Mouse (Mus musculus): ENCODE data around the gene Pagr1a.

Gene Pagr1a

DNA sequence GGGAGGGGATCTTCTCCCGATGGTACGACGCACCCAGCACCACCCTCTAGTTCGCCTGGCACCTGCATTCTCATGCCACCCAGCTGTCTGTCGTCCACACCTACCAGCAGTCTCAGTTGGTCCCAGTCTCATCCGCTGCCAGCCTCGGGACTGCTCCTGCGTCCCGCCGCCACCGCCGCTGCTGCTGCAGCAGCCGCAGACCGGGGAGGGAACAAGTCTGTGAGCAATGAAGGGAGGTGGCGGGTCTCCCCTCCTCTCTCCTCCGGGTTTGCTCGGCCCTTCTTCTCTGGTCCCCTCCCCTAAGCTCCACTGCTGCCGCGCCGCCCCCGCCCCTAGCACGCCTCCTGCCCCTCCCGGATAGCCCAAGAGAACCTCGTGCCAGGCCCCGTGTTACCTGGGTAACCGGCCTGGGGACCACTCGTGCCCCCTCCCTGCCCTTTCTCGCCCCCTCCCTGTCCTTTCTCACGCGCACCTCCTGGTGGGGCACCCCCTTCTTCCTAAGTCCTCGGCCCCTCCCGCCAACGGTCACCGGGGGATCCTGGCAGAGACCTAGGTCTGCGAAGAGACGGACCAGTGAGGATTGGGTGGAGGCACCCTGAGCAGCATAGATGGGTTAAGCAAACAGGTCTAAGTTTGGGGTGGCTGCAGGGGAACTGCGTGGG is 3.9 kb upstream of the Pagr1a start, which contains the start of the genes Gm42742 and Prrt2:
Gm42742 (minus strand) TSS at position 197 of the 662 bp plus-strand sequence.
Prrt2 (minus strand) TSS at position 311 of the 662 bp plus-strand sequence.
- peak; percentile 66 for DNase-seq (ENCODE audit: low spot score)

DNA sequence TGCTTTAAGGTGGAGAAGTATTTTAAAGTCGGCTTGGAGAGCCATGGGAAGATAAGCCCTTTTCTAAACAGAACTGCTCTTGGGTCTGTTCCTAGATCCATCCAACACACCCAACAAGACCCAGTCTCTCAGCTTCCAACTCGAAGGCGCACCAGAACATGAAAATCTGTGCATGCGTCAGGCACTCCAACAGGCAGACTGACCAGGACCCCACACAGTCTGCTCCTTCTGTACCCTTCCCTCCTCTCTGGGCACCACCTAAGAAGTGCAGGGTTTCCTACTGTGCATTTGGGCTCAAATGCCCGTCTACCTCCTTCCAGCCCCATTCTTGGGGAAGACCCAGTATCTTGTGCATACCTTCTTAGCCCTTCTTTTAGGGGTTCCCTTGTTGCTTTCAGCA is 3.3 kb upstream of the Pagr1a start:
- DNase-seq (ENCODE audit: low spot score): no peak

DNA sequence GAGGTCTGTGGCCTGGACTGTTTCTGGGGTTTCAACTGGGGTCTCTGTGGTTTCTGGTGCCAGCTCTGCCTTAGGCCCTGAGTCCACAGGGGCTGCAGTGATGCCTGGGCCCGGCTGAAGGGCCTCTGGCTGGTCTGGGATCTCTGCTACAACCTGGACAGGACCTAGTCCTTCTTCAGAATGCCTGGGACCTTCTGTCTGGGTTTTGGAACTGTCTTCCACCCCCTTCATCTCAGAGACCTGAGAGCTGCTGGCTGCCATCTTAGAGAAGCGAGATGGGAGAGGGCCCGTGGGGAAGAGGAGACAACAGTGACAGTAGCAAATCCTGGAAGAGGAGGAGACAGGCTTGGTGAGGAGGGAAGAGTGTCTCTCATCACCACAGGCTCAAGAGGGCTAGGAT is 2.9 kb upstream of the Pagr1a start:
- DNase-seq (ENCODE audit: low spot score): no peak

GRCm38 (mm10) chr7:127019306-127019960 is 2.3 kb upstream of the Pagr1a start:
- no peak for DNase-seq (ENCODE audit: low spot score)

GRCm38 (mm10) chr7:127018416-127019305 is 1.5 kb upstream of the Pagr1a start:
- no peak for DNase-seq (ENCODE audit: low spot score)

GRCm38 (mm10) chr7:127017950-127018345 is 796 bp upstream of the Pagr1a start:
- no peak for DNase-seq (ENCODE audit: low spot score)

GRCm38 (mm10) chr7:127016486-127016938 is 640 bp downstream of the Pagr1a start:
- peak; percentile 70 for DNase-seq (ENCODE audit: low spot score)

DNA sequence TGATC is 869 bp downstream of the Pagr1a start, which contains the start of gene Pagr1b:
Pagr1b (minus strand) TSS at position 4 of the 5 bp plus-strand sequence.
- DNase-seq (ENCODE audit: low spot score): no peak

DNA sequence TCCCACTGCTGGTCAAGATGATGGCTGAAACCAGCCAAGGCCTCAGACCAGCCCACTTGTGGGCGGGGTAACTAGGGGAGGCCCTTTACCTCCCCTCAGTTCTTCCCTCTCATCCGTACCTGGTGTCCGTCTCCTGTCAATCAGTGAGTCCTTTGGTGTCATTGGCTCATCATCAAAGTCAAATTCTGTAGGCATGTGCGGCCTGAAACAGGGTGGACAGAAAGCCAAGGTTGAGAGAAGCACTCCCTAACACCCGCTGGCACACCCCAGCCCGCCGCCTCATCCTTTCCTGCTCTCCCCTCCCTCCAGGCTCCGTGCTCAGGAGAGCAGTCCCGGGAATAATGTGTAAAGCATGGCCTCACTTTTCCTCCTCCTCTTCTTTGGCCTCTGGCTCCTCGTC is 1.1 kb downstream of the Pagr1a start:
- DNase-seq (ENCODE audit: low spot score): no peak

GRCm38 (mm10) chr7:127014993-127015392 is 2.2 kb downstream of the Pagr1a start:
- DNase-seq (ENCODE audit: low spot score): no peak

DNA sequence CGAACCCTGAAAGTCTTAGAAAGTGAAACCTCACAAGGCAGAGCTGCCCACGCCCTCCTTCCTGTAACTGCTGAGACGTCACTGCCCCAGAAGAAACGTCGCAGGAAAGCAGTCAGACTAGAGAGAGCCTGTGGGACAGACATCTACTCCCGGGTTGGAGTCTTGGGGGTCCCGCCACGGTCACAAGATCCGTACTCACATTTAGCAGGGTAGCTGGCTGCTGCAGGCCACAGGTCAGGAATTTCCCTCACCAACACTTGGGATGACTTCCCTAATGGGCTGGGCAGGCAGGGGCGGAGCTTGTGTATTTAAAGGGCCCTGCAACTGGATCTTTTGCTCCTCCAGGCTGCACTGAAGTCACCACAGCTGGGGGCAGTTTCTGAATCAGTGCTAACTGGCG is 2.8 kb downstream of the Pagr1a start, which contains the start of gene Mvp:
Mvp (minus strand) TSS at position 302 of the 400 bp plus-strand sequence.
- peak; percentile 61 for DNase-seq (ENCODE audit: low spot score)

DNA sequence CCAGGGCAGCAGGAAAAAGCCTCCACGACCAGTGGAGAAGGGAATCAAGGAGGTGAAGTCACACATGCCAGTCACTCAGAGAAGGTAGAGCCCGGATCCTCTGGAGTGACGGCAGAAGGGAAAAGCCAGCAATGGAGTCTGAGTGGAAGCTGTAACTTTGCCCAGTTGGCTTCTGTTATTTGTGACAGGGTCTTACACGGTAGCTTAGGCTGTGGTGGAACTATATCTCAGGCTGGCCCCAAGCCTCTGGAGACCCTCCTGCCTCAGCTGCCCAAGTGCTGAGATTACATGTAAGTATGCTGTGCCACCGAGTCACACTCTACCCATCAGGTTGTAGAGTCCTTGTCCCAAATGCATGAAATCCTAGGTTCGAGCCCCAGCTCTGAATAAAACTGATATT is 3.8 kb downstream of the Pagr1a start:
- DNase-seq (ENCODE audit: low spot score): no peak

GRCm38 (mm10) chr7:127012845-127013244 is 4.3 kb downstream of the Pagr1a start:
- no peak for DNase-seq (ENCODE audit: low spot score)

- no peak for DNase-seq (ENCODE audit: low spot score)
These were observed 4.8 kb downstream of the Pagr1a start for GRCm38 (mm10) chr7:127012374-127012773.

DNA sequence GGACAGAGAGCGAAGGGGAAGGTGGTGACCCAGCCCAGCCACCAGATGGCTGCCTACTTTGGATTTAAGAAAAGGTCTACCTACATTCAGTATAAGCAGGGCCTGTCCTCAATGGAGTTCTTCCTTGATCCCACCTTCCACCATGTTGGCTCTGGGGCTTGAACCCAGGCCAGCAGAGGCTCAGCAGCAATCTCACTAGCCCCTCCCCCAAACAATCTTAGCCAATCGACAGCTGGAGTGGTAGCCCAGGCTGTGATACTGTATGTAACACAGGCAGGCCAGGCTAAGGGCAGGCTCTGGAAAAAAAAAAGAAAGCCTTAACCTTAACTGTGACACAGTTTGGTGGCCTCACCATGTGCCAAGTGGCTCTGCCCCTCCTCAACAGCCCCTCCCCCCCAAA is 5.4 kb downstream of the Pagr1a start:
- no peak for DNase-seq (ENCODE audit: low spot score)

- no peak for DNase-seq (ENCODE audit: low spot score)
These were observed 6.1 kb downstream of the Pagr1a start for GRCm38 (mm10) chr7:127011051-127011450.

DNA sequence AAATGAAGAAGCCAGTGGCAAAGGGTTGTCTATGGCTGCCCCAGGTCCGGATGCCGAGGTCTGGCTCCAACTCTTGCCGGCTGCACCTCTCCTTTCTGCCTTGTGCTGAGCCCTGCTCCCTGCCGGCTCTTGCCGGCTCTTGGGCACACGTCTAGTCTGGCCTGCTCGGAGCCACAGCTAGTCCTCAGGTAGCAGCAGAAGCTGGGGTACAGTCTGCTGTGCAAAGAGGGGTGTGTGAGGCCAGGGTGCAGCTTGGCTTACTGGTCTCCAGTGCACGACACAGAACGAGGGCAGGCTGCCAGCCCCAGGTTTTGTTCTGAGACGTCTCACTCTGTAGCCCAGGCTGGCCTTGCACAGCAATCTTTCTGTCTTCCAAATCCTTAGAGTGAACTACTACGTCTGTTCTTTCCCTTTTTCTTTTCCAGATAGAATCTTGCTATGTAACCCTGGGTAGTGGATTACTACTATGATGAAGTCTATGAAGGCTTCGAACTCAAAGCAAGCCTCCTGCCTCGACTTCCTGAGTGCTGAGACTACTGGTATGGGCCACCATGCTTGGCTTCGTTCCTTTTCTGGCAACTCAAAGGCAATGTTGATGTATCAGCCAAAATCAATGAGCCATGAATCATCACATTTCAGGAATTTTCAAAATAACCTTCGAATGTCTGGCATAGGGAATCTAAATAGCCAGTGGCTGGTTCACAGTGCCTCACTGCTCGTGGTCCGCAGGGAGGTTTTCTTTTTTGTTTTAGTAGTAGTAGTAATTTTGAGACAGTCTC is 7.7 kb downstream of the Pagr1a start:
- no peak for DNase-seq (ENCODE audit: low spot score)

- DNase-seq (ENCODE audit: low spot score): no peak
These were observed 8.7 kb downstream of the Pagr1a start for GRCm38 (mm10) chr7:127008239-127009019.

DNA sequence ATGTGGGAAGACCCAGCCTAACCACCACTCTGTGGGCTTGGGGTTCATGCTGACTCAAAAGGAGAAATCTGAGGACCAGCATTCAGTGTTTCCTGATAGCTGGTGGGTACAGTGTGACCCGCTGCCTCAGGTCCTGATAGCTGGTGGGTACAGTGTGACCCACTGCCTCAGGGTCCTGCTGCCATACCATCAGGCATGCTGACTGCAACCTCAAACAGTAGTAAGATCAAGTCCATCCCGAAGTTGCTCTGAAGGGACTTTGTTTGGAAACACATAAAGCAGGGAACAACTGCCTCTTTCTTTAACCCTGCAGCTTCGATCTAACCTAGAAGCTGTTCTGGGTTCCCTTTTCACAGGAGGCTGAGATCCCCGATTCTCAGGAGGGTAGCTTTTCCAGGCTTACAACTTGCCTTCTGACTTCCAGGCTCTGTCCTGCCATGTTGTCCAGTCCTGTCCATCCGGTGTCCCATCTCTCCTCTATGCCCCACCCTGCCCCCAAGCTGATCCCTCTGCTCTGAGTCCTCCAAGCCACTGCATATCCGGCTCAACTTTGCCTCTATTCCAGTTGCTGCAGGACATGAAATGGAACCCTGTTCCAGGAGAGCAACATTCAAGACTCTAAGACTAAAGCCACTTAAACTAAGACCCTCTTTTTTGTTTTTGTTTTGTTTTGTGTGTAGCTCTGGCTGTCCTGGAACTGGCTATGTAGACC is 9.7 kb downstream of the Pagr1a start:
- DNase-seq (ENCODE audit: low spot score): no peak

DNA sequence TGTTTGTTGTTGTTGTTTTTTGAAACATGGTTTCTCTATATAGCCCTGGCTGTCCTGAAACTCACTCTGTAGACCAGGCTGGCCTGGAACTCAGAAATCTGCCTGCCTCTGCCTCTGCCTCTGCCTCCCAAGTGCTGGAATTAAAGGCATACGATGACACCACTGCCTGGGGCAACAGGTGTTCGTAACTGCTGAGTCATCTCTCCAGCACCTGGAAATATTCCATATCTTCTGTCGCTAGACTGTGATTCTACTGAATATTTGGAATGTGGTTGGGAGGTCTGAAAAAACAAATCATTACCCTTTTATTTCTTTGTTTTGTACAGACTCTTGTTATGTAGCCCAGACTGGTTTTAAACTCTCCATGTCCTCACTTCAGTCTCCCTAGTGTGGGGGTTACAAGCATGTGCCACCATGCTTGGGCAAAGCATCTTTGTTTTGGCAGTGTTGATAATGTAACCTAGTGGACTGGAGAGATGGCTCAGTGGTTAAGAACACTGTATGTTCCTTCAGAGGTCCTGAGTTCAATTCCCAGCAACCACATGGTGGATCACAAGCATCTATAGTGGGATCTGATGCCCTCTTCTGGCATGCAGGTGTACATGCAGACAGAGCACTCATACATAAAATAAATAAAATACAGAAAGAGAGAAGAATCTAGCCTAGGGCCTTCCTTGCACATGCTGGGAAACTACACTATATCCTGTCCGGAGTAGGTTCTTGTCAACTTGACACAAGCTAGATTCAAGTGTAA is 12.9 kb downstream of the Pagr1a start:
- DNase-seq (ENCODE audit: low spot score): no peak

Data from ovary, postnatal 36 days (tissue).